8 mouse cellular contexts compared by ENCODE assay signal in genomic region chr8:26273415-26273760, GRCm38 (mm10).
DNase-seq lines count a peak whose midpoint lies in the region; ATAC-seq and TF ChIP-seq lines count a peak whose summit lies in the region.

No protein-coding gene starts in this region.

- H3K9me3 ChIP-seq in heart, postnatal 0 days (replicated peaks; ENCODE audit: control insufficient read depth, low read length) = no peaks in the 10 kb centered on the region
- no peaks in the 10 kb centered on the region for H3K9me3 ChIP-seq in liver, embryonic 15.5 days (replicated peaks)

- ATAC-seq in heart, postnatal 0 days (ENCODE audit: insufficient read depth, low read depth) = no peak
- no peak for ATAC-seq in liver, embryonic 15.5 days (ENCODE audit: insufficient read depth)

- no peaks in the 10 kb centered on the region for H3K79me2 ChIP-seq in C2C12 (ENCODE audit: control insufficient read depth, insufficient read depth)

- H3K4me1 ChIP-seq in heart, postnatal 0 days (ENCODE audit: control insufficient read depth, insufficient read depth) = peaks cover 4% of the 10 kb centered on the region; the same call in 1 of the 2 replicates
- H3K4me1 ChIP-seq in liver, embryonic 15.5 days (replicated peaks) = no peaks in the 10 kb centered on the region

- peaks cover 19% of the 10 kb centered on the region for H3K27me3 ChIP-seq in C2C12 (ENCODE audit: control insufficient read depth, insufficient read depth, insufficient read length)
- 0 out of 2 replicates have a peak, but pooled peaks cover 11% of the 10 kb centered on the region for H3K27me3 ChIP-seq in heart, postnatal 0 days (ENCODE audit: control insufficient read depth, insufficient read depth, low read length)
- no peaks in the 10 kb centered on the region for H3K27me3 ChIP-seq in liver, embryonic 15.5 days

- no peaks in the 10 kb centered on the region for H3K36me3 ChIP-seq in C2C12 (ENCODE audit: control insufficient read depth, insufficient read depth)
- no peaks in the 10 kb centered on the region for H3K36me3 ChIP-seq in heart, postnatal 0 days (replicated peaks; ENCODE audit: control insufficient read depth, insufficient read depth, low read length)
- no peaks in the 10 kb centered on the region for H3K36me3 ChIP-seq in liver, embryonic 15.5 days (replicated peaks)

- no peak for TF ChIP-seq EP300 in heart, postnatal 0 days (IDR thresholded peaks at IDR 0.05; ENCODE audit: low read depth)

- H3K4me2 ChIP-seq in heart, postnatal 0 days (ENCODE audit: low read depth, low read length) = peak overlapping the region; percentile 59
- H3K4me2 ChIP-seq in liver, embryonic 15.5 days = peak overlapping the region; percentile 30

- 2% methylated on average over 12 of the region's 12 CpGs for WGBS in heart, postnatal 0 days
- WGBS in liver, embryonic 15.5 days (ENCODE audit: insufficient replicate concordance) = 3% methylated on average over 12 of the region's 12 CpGs

- H3K4me3 ChIP-seq in C2C12 (ENCODE audit: insufficient read depth, poor library complexity, severe bottlenecking) = no peak overlapping the region
- H3K4me3 ChIP-seq in heart, postnatal 0 days (ENCODE audit: low read depth, low read length) = peak overlapping the region; percentile 25
- H3K4me3 ChIP-seq in liver, embryonic 15.5 days (replicated peaks) = no peak overlapping the region

- DNase-seq in embryo, embryonic 10 days (ENCODE audit: low spot score) = peak; percentile 85
- no peak for DNase-seq in heart, postnatal 0 days (ENCODE audit: low spot score)
- no peak for DNase-seq in gastrocnemius, adult 8-10 months (ENCODE audit: low spot score in 2 of 2)
- DNase-seq in cerebellum, adult 11 months = no peak
- no peak for DNase-seq in adrenal gland, postnatal 25 days
- no peak for DNase-seq in layer of hippocampus, adult 18-20 months (ENCODE audit: low spot score in 2 of 2)

- TF ChIP-seq CTCF in C2C12 (IDR thresholded peaks at IDR 0.05; ENCODE audit: control insufficient read depth, insufficient read depth, insufficient read length) = no peak
- TF ChIP-seq CTCF in heart, postnatal 0 days (IDR thresholded peaks at IDR 0.05; ENCODE audit: low read depth) = no peak

- H3ac ChIP-seq in C2C12 (ENCODE audit: control insufficient read depth, insufficient read length, low read depth) = no peak overlapping the region

- H3K79me3 ChIP-seq in C2C12 (ENCODE audit: low read depth) = no peaks in the 10 kb centered on the region

- H3K27ac ChIP-seq in heart, postnatal 0 days (ENCODE audit: low read depth) = no peak overlapping the region
- no peak overlapping the region for H3K27ac ChIP-seq in liver, embryonic 15.5 days (replicated peaks)

- H3K9ac ChIP-seq in heart, postnatal 0 days (replicated peaks; ENCODE audit: low read depth, low read length) = no peak overlapping the region
- H3K9ac ChIP-seq in liver, embryonic 15.5 days = no peak overlapping the region

TF ChIP-seq in C2C12, 6 proteins besides CTCF, POLR2A, EP300 and RAD21:
- TF ChIP-seq CEBPB (IDR thresholded peaks at IDR 0.05; ENCODE audit: low read depth) = no peak
- TF ChIP-seq MYOD1 (IDR thresholded peaks at IDR 0.05; ENCODE audit: control insufficient read depth, insufficient read length, low read depth) = peak; percentile 67
- no peak for TF ChIP-seq MYOG (IDR thresholded peaks at IDR 0.05; ENCODE audit: control insufficient read depth, extremely low read depth, insufficient read length)
- TF ChIP-seq MAX (IDR thresholded peaks at IDR 0.05) = no peak
- TF ChIP-seq USF1 (IDR thresholded peaks at IDR 0.05; ENCODE audit: low read depth) = no peak
- TF ChIP-seq FOSL1 (IDR thresholded peaks at IDR 0.05; ENCODE audit: insufficient read depth, low read length, poor library complexity, severe bottlenecking) = no peak
